Mouse (Mus musculus) midbrain, embryonic 12.5 days (tissue): Measurements from ENCODE around the gene Nxpe2. TPM values are rescaled to one million over a fixed set of nuclear protein-coding genes. Genes with fewer than 3 reads are reported as not detected.

Experiments used
- ATAC-seq: fragments of 200-750 bp; cut with Nextera tagmentation; 2 replicates; pipeline ENCODE4 v1.8.0; 2017; ENCODE audit warnings: low read depth, moderate TSS enrichment, moderate library complexity; ENCODE audit not compliant: low FRiP score
- H3K27ac ChIP-seq: fragments of 300-500 bp; sonication (generic); replicated peaks from 2 replicates; pipeline ENCODE4 v1.5.1; 2016; ENCODE audit warnings: mild to moderate bottlenecking
- H3K27me3 ChIP-seq: fragments of 300-500 bp; sonication (generic); 2 replicates; pipeline ENCODE4 v1.6.1; 2016; ENCODE audit warnings: mild to moderate bottlenecking
- H3K36me3 ChIP-seq: fragments of 300-500 bp; sonication (generic); 2 replicates; pipeline ENCODE4 v1.6.1; 2016
- H3K4me1 ChIP-seq: fragments of 300-500 bp; sonication (generic); 2 replicates; pipeline ENCODE4 v1.6.1; 2016
- H3K4me2 ChIP-seq: fragments of 300-500 bp; sonication (generic); replicated peaks from 2 replicates; pipeline ENCODE4 v1.6.1; 2016; ENCODE audit warnings: mild to moderate bottlenecking, moderate library complexity
- H3K4me3 ChIP-seq: fragments of 300-500 bp; sonication (generic); 2 replicates; pipeline ENCODE4 v1.5.1; 2016; ENCODE audit warnings: mild to moderate bottlenecking
- H3K9ac ChIP-seq: fragments of 300-500 bp; sonication (generic); replicated peaks from 2 replicates; pipeline ENCODE4 v1.6.1; 2016; ENCODE audit warnings: mild to moderate bottlenecking, moderate library complexity
- H3K9me3 ChIP-seq: fragments of 300-500 bp; sonication (generic); 2 replicates; pipeline ENCODE4 v1.6.1; 2016; ENCODE audit warnings: mild to moderate bottlenecking
- WGBS: fragments of 180-500 bp; shearing (Covaris S2); methylation state at CpG from one replicate; pipeline ENCODE4 v1.1.7; 2016; 5-methylcytosine and 5-hydroxymethylcytosine counted together
- polyA plus RNA-seq: library from polyadenylated mRNA; unstranded; fragments of >200 nt; fragmentation: Nextera tagmentation; extraction: Ambion mirVana; gene quantifications from 2 replicates; pipeline ENCODE4 v1.2.1, GENCODE M21; 2016

Nxpe2 gene
- polyA plus RNA-seq: 0.54 and 0.96 TPM in 2 replicates

DNA sequence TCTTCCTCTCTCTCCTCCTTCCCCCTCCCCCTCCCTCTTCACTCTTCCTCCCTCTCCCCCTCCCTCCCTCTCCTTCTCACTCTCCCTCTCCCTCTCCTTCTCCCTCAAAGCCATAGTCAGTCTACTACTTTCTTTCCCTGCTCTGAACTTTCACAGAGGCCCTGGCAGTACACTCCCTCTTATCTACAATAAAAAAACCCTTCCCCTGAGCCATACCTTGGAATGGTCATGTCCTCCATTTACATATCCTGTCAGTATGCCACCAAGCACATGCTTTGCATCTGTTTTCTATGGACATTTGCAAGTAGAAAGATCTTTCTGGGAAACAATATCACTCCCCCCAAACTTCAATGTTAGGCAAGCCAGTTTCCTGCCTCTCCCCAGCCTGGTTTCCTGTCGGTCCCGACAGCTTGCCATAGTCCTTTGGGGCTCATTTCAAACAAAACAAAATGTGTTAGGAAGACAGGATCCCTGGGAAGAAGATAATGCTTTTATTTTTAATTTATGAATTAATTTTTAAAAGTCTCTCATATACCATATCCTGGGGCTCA lies at the start of gene Nxpe2:
Gene Nxpe2, minus strand, starts transcription at position 307 of the 551 bp plus-strand sequence.
- H3K27ac ChIP-seq: no peak within 1 kb of the TSS
- H3K27me3 ChIP-seq: no peaks in the 10 kb centered on the region
- no peaks in the 10 kb centered on the region for H3K9me3 ChIP-seq
- no peak for ATAC-seq
- no peaks in the 10 kb centered on the region for H3K4me1 ChIP-seq
- H3K4me3 ChIP-seq: no peak within 1 kb of the TSS
- 66% methylated on average over 2 of the region's 2 CpGs for WGBS
- no peak within 1 kb of the TSS for H3K4me2 ChIP-seq
- H3K9ac ChIP-seq: no peak within 1 kb of the TSS
- no peaks in the 10 kb centered on the region for H3K36me3 ChIP-seq

DNA sequence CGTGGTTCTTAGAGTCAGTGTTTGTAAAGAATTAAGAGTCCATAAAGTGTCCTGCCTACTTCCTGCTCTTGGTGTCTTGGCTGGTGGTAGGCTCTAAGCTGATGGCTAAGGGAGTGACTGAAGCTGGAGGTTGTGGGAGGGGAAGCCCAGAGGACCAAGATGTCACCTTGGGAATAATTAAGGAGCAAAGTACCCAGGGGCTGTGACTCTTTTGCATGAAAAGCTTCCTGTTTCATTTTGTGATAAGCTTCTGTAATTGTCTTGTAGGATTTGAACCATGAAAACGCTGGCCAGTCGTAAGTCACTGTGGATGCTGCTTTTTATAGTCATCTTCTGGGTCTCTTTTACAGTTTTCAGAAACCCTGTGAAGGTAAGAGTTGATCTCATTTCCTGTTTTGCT lies 36.7 kb upstream of the Nxpe2 start:
- H3K9me3 ChIP-seq: no peaks in the 10 kb centered on the region
- 82% methylated on average over 3 of the region's 3 CpGs for WGBS
- no peak overlapping the region for H3K9ac ChIP-seq
- no peaks in the 10 kb centered on the region for H3K27me3 ChIP-seq
- no peaks in the 10 kb centered on the region for H3K36me3 ChIP-seq
- H3K4me2 ChIP-seq: no peak overlapping the region
- no peak for ATAC-seq
- no peaks in the 10 kb centered on the region for H3K4me1 ChIP-seq
- no peak overlapping the region for H3K27ac ChIP-seq
- no peak overlapping the region for H3K4me3 ChIP-seq

DNA sequence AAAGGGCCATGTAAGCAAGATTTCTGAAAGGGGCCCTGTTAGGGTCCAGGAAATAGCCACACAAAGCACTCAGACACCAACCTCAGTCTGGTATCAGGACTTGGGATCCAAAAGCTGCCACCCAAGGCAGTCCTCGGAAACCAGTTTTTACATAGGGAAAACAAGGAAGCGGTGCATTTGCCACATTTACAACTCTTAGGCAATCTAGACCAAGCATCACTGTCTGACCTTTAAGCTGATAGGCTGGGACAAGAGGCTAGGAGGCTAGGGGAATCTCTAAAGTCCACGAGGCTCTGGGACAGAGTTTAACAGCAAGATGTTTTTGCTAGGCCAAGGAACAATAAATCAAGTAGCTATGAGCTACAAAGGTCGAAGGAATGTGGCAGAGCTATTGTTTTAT lies 35.2 kb upstream of the Nxpe2 start:
- Histone ChIP-seq H3K4me3 (no peak overlapping the region), H3K27me3 (no peaks in the 10 kb centered on the region), H3K27ac (no peak overlapping the region), H3K4me1 (no peaks in the 10 kb centered on the region), H3K9me3 (no peaks in the 10 kb centered on the region), H3K4me2 (no peak overlapping the region), H3K36me3 (no peaks in the 10 kb centered on the region), H3K9ac (no peak overlapping the region)
- ATAC-seq: no peak
- 84% methylated on average over 4 of the region's 4 CpGs for WGBS

DNA sequence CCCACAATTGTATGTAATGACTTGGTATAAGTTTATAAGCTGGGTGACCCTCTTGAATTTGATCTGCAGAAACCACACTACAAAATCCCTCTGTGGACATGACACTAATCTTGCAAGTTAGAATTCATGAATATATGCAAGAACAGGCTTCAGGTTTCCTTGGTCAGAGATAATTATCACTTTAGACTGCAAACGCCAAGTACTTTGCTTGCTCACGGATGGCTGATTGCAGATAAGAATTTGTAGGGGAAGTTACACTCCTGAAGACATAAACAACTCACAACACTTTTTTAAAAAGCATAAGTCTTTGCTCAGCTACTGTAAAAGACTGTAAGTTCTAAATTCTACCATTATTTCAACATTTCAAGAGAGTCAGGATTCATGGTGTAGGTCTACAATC lies 21.1 kb upstream of the Nxpe2 start:
- ATAC-seq: no peak
- Histone ChIP-seq H3K4me1 (no peaks in the 10 kb centered on the region), H3K36me3 (no peaks in the 10 kb centered on the region), H3K4me3 (no peak overlapping the region), H3K27me3 (no peaks in the 10 kb centered on the region), H3K27ac (no peak overlapping the region), H3K4me2 (no peak overlapping the region), H3K9me3 (no peaks in the 10 kb centered on the region), H3K9ac (no peak overlapping the region)
- WGBS: 80% methylated on average over 2 of the region's 2 CpGs

DNA sequence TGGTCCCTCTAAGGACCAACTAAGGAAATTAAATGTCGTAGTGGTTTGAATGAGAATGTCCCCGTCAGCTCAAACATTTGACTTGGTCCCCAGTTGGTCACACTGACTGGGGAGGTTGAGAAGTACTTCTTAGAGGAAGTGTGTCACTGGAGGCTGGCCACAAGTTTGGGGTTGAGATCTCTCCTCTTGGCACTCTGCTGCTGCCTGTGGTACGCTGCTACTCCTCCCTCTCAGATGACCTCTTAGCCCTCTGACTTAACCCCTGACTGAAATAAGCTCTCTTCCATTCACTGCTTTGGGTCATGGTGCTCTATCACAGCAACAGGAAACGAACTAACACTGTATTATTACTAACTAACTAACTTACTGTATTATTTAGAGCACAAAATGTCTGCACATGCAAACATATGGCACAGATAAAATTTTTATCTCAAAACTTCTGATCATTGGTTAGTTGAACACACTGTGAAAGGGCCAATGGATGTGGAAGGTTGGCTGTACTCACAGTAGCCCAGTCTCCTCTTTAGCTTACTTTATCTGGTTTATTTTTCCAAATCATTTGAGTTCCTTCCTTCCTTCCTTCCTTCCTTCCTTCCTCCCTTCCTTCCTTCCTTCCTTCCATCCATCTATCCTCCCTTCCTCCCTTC lies 20.1 kb upstream of the Nxpe2 start:
- H3K9me3 ChIP-seq: no peaks in the 10 kb centered on the region
- no peak overlapping the region for H3K4me3 ChIP-seq
- H3K9ac ChIP-seq: no peak overlapping the region
- no peak for ATAC-seq
- no peak overlapping the region for H3K27ac ChIP-seq
- H3K4me2 ChIP-seq: no peak overlapping the region
- H3K27me3 ChIP-seq: no peaks in the 10 kb centered on the region
- H3K4me1 ChIP-seq: no peaks in the 10 kb centered on the region
- 71% methylated on average over 4 of the region's 4 CpGs for WGBS
- H3K36me3 ChIP-seq: no peaks in the 10 kb centered on the region

DNA sequence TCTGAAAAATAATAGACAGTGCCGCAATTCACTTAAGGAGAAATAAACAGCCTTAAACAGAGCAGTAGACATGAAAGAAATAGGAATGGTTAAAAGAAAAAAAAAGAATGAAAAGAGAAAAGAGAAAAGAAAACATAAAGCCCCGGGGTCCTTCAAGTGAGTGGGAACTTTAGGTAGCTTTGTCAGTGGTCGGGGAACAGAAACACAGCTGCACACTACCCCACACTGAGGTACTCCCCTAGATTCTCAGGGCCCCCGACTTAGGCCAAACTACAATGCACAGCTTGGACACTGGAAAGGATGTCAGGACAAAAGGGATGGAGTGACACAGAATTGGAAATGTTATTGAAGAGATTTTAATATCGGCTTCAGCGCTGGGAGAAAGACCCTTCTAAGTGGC lies 9.5 kb upstream of the Nxpe2 start:
- Histone ChIP-seq H3K9ac (no peak overlapping the region), H3K36me3 (no peaks in the 10 kb centered on the region), H3K27ac (no peak overlapping the region), H3K4me3 (no peak overlapping the region), H3K4me1 (no peaks in the 10 kb centered on the region), H3K27me3 (no peaks in the 10 kb centered on the region), H3K9me3 (no peaks in the 10 kb centered on the region), H3K4me2 (no peak overlapping the region)
- WGBS: 85% methylated on average over 6 of the region's 6 CpGs
- ATAC-seq: no peak

DNA sequence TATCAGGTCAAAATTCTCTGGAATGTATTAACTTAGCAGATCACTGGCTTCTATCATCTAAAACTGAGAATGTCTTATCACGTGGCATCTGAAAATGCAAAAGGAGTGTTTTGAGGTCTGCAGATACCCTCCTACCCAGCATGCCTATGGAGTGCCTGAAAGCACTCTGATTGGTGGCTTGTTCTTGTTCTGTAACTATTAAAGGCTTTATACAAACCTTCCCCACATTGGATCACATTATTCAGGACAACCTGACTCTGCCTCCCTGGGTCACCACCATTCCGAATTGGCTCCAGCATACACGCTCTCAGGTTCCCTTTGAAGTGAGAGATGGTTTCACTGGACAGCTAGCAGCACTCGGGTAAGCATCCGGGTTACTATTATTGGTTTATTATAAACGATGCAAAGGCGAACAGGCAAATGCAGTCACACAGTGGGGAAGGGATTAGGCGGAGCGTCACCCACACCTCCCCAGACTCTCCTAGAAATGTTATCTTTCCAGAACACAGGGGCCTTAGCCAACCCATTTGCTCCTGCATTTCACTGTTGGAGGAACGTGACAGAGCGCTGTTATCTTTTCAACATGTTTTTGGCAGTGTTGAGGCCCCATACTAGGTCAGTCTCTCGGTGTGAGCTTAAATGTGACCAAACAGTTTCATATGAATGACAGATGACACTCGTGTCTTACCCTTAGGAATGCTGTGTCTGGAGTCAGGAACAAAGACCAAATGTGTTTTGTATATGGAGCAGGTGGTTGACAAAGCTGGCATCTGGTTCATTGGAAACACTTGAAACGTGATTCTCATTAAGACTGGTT lies 8.8 kb upstream of the Nxpe2 start:
- H3K27me3 ChIP-seq: no peaks in the 10 kb centered on the region
- 70% methylated on average over 14 of the region's 14 CpGs for WGBS
- no peak for ATAC-seq
- no peak overlapping the region for H3K4me2 ChIP-seq
- no peak overlapping the region for H3K4me3 ChIP-seq
- no peak overlapping the region for H3K9ac ChIP-seq
- no peaks in the 10 kb centered on the region for H3K4me1 ChIP-seq
- no peak overlapping the region; the same call in 1 of the 2 replicates for H3K27ac ChIP-seq
- H3K36me3 ChIP-seq: no peaks in the 10 kb centered on the region
- H3K9me3 ChIP-seq: no peaks in the 10 kb centered on the region

DNA sequence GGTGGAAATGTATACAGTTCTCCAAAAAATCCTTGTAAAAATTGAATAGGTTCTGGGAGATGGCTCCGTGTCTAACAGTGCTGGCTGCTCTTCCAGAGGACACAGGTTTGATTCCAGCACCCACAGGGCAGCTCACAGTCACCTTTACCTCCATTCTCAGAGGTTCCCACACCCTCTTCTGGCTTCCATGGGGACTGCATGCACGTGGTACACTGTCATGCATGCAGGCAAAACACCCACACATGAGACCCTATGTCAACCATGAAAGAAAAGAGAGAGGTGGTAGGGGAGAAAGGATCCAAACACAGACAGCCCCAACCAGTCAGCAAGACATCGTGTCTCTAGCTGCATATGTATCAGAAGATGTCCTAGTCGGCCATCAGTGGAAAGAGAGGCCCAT lies 7.6 kb upstream of the Nxpe2 start:
- H3K36me3 ChIP-seq: no peaks in the 10 kb centered on the region
- no peak overlapping the region for H3K4me3 ChIP-seq
- H3K9me3 ChIP-seq: no peaks in the 10 kb centered on the region
- no peak overlapping the region for H3K9ac ChIP-seq
- H3K27ac ChIP-seq: no peak overlapping the region
- no peak overlapping the region for H3K4me2 ChIP-seq
- 82% methylated on average over 4 of the region's 4 CpGs for WGBS
- no peaks in the 10 kb centered on the region for H3K4me1 ChIP-seq
- ATAC-seq: no peak
- no peaks in the 10 kb centered on the region for H3K27me3 ChIP-seq

DNA sequence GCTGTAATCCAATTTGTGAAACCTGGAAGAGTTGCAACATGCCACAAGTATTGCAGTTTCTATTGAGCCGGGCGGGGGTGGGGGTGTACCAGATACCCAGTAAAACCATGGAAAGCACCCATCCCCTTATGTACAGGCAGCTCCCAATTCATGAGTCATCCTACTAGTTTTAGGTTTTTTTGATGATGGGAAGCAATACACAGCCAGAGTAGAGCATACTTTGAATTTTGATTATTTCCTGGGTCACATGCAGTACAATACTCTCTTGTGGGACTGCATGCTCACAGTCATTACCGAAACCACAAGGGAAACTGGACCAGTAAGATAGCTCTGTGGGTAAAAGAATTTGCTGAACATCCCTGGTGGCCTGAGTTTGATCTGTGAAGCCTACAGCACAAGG lies 3.8 kb upstream of the Nxpe2 start:
- Histone ChIP-seq H3K27ac (no peak overlapping the region), H3K9me3 (no peaks in the 10 kb centered on the region), H3K4me2 (no peak overlapping the region), H3K36me3 (no peaks in the 10 kb centered on the region), H3K27me3 (no peaks in the 10 kb centered on the region), H3K9ac (no peak overlapping the region), H3K4me3 (no peak overlapping the region), H3K4me1 (no peaks in the 10 kb centered on the region)
- ATAC-seq: no peak
- WGBS: 95% methylated on average over 3 of the region's 3 CpGs

DNA sequence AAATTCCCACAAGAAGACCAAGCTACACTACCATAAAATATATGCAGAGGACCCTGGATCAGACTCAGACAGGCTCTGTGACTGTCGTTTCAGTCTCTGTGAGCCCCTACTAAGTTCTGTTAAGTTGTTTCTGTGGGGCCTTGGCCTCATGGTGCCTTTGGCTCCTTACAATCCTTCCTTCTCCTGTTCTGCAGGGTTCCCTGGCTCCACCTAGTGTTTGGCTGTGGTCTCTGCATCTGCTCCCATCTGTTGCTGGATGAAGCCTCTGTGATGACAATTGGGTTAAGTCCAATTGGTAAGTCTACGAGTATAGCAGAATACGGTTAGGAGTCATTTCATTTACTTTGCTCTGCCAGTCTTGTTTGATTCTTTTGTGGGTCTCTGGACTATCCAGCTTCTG lies 1.5 kb upstream of the Nxpe2 start:
- H3K36me3 ChIP-seq: no peaks in the 10 kb centered on the region

DNA sequence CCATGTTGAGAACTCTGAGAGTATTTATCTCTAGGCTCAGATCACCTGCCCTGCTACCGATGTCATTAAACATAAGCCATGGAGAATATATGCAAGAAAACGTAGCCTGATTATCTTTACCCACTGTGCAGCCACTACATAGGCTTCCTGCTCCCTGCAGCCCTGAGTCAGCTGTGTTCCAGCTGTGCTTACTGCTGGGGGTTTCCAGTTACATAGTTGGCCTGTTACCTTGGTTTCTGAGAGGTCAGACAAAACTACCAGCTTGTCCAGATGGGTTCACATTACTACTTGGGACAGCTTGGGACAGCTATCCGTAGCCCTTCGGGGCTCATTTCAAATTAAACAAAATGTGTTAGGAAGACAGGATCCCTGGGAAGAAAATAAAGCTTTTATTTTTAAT lies 868 bp upstream of the Nxpe2 start:
- Histone ChIP-seq H3K4me3 (no peak overlapping the region), H3K36me3 (no peaks in the 10 kb centered on the region), H3K27ac (no peak overlapping the region), H3K9me3 (no peaks in the 10 kb centered on the region), H3K4me2 (no peak overlapping the region), H3K9ac (no peak overlapping the region), H3K27me3 (no peaks in the 10 kb centered on the region), H3K4me1 (no peaks in the 10 kb centered on the region)
- ATAC-seq: no peak
- 70% methylated on average over 4 of the region's 4 CpGs for WGBS

More for the DNA sequence above, 1.5 kb upstream of the Nxpe2 start:
- Histone ChIP-seq H3K9me3 (no peaks in the 10 kb centered on the region), H3K27ac (no peak overlapping the region), H3K9ac (no peak overlapping the region), H3K4me1 (no peaks in the 10 kb centered on the region), H3K27me3 (no peaks in the 10 kb centered on the region), H3K4me3 (no peak overlapping the region), H3K4me2 (no peak overlapping the region)
- no peak for ATAC-seq
- WGBS: 54% methylated on average over 3 of the region's 3 CpGs

DNA sequence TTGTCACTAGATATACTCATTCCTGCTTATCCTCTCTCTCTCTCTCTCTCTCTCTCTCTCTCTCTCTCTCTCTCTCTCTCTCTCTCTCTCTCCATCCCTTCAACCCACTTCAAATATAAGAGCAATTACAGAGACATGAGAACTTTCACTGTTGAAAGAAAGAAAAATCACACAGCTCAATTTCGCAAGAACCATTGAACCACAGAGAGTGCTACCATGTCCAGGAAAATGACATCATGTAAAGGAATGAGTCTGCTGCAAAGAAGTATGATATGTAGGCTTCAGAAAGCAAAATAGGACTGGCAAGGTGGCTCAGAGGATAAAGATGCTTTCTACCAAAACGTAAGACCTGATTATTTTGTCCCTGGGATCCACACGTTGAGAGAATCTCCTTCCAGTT lies 7.4 kb downstream of the Nxpe2 start:
- Histone ChIP-seq H3K36me3 (no peaks in the 10 kb centered on the region), H3K4me1 (no peaks in the 10 kb centered on the region), H3K9me3 (no peaks in the 10 kb centered on the region), H3K4me3 (no peak overlapping the region), H3K9ac (no peak overlapping the region), H3K27me3 (no peaks in the 10 kb centered on the region), H3K4me2 (no peak overlapping the region), H3K27ac (no peak overlapping the region)
- 85% methylated on average over 3 of the region's 3 CpGs for WGBS
- ATAC-seq: no peak
